Mouse (Mus musculus) frontal cortex, postnatal 25 days (tissue): ENCODE measurements around the gene Tepsin.

ENCODE experiments used
- DNase-seq, 2 experiments: peaks; one replicate each; pipeline ENCODE4 v3.0.0; 2022; ENCODE audit warnings: low spot score in 2 of 2

Tepsin gene

GRCm38 (mm10) chr11:120111033-120111432 lies 12.5 kb upstream of the Tepsin start:
- peak in 1 of 2 experiments; percentile 38 for DNase-seq

- no peak for DNase-seq
These were observed 12.0 kb upstream of the Tepsin start for GRCm38 (mm10) chr11:120110554-120110953.

- DNase-seq: no peak
These were observed 11.2 kb upstream of the Tepsin start for GRCm38 (mm10) chr11:120109558-120110210.

- DNase-seq: no peak
These were observed 9.3 kb upstream of the Tepsin start for GRCm38 (mm10) chr11:120107796-120108195.

- DNase-seq: no peak
These were observed 8.5 kb upstream of the Tepsin start for GRCm38 (mm10) chr11:120107026-120107425.

- DNase-seq: no peak
These were observed 5.0 kb upstream of the Tepsin start for GRCm38 (mm10) chr11:120103431-120103997.

- DNase-seq: peak; percentile 62 to 69
These were observed 2.5 kb upstream of the Tepsin start for GRCm38 (mm10) chr11:120101036-120101435.

- DNase-seq: no peak
These were observed 5.5 kb downstream of the Tepsin start for GRCm38 (mm10) chr11:120092817-120093591.

GRCm38 (mm10) chr11:120090661-120091060 lies 7.9 kb downstream of the Tepsin start:
- DNase-seq: no peak

GRCm38 (mm10) chr11:120086702-120087152 lies 11.8 kb downstream of the Tepsin start, which contains the start of gene Cep131:
Gene Cep131, minus strand, starts transcription at chr11:120086827.
- peak; percentile 91 to 93 for DNase-seq

GRCm38 (mm10) chr11:120085891-120086627 lies 12.5 kb downstream of the Tepsin start:
- DNase-seq: no peak

GRCm38 (mm10) chr11:120080282-120080681 lies 18.2 kb downstream of the Tepsin start:
- no peak for DNase-seq

- no peak for DNase-seq
These were observed 22.3 kb downstream of the Tepsin start for GRCm38 (mm10) chr11:120076191-120076590.

- DNase-seq: no peak
These were observed 25.4 kb downstream of the Tepsin start for GRCm38 (mm10) chr11:120072986-120073647.

GRCm38 (mm10) chr11:120071731-120072320 lies 26.7 kb downstream of the Tepsin start:
- DNase-seq: no peak

- DNase-seq: no peak
These were observed 27.5 kb downstream of the Tepsin start for GRCm38 (mm10) chr11:120071065-120071464.

- DNase-seq: no peak
These were observed 28.1 kb downstream of the Tepsin start for GRCm38 (mm10) chr11:120070286-120070930.

GRCm38 (mm10) chr11:120069261-120069660 lies 29.3 kb downstream of the Tepsin start:
- no peak for DNase-seq

- DNase-seq: no peak
These were observed 30.7 kb downstream of the Tepsin start for GRCm38 (mm10) chr11:120067834-120068233.

GRCm38 (mm10) chr11:120065291-120065690 lies 33.2 kb downstream of the Tepsin start:
- no peak for DNase-seq

- no peak for DNase-seq
These were observed 33.9 kb downstream of the Tepsin start for GRCm38 (mm10) chr11:120064668-120065040.
